Mouse (Mus musculus): ENCODE measurements around the gene Arhgap20. TPM values are rescaled to one million over a fixed set of nuclear protein-coding genes. Genes with fewer than 3 reads are reported as not detected.

Gene Arhgap20
- polyA plus RNA-seq, 1 experiment from 2014 or later, result 1.7 TPM

DNA sequence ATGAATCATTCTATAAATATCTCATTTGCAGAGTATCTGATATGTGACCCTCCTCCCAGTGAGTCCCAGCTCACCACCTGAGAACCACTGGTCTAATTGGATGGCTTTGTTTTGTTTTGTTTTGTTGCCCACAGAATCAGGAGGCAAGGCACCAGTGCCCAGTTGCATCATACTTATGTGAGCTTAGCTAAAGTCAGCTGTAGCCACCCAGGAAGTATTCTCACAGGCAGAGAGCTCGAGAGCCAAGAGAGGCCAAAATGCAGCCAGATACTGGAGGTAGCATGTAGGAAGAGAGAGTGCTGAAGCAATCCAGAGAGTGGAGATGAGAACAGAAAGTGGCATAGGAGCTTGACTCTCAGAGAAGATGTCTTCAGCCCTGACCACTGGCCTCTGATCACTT is 23.3 kb downstream of the Arhgap20 start:
- no peak overlapping the region for H3K4me3 ChIP-seq (ENCODE audit: low read length)
- H3K27ac ChIP-seq (ENCODE audit: low read length), result no peak overlapping the region
- WGBS, result 79% methylated on average over 1 of the region's 1 CpGs
- no peaks in the 10 kb centered on the region for H3K4me1 ChIP-seq (ENCODE audit: control insufficient read depth, insufficient read depth, low read length)
- no peak overlapping the region for H3K9ac ChIP-seq (ENCODE audit: low read depth, low read length)
- H3K9me3 ChIP-seq (ENCODE audit: control insufficient read depth, low read length), result no peaks in the 10 kb centered on the region
- H3K27me3 ChIP-seq (replicated peaks; ENCODE audit: control insufficient read depth, insufficient read depth, low read length), result no peaks in the 10 kb centered on the region
- H3K36me3 ChIP-seq (ENCODE audit: control insufficient read depth, insufficient read depth, low read length), result no peaks in the 10 kb centered on the region
- no peak for ATAC-seq
- no peak overlapping the region for H3K4me2 ChIP-seq (ENCODE audit: low read depth, low read length)

DNA sequence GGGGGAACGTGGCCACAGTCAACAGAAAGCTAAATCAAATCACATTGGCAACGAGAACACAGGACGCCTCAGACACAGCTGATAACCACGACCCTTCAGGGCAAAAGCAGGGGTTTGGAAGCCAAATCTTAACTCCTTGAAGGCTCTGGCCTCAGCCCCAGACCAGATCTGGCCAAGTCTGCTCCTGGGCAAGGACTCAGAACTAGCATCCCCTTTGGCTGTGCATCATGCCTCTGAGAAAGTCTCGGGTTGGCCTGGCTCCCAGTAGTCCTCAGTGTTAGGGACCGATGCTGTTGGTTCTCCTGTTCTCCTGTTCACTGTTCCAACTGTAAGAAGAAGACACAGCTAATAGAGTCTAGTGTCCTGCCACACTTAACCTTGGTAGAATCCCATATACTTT is 30.1 kb downstream of the Arhgap20 start:
- Histone ChIP-seq H3K27me3 (replicated peaks; ENCODE audit: control insufficient read depth, insufficient read depth, low read length) (no peaks in the 10 kb centered on the region), H3K9ac (ENCODE audit: low read depth, low read length) (no peak overlapping the region), H3K4me1 (ENCODE audit: control insufficient read depth, insufficient read depth, low read length) (no peaks in the 10 kb centered on the region), H3K27ac (ENCODE audit: low read length) (no peak overlapping the region), H3K4me3 (ENCODE audit: low read length) (no peak overlapping the region), H3K36me3 (ENCODE audit: control insufficient read depth, insufficient read depth, low read length) (no peaks in the 10 kb centered on the region), H3K9me3 (ENCODE audit: control insufficient read depth, low read length) (no peaks in the 10 kb centered on the region), H3K4me2 (ENCODE audit: low read depth, low read length) (no peak overlapping the region)
- whole genome bisulfite sequencing, result 71% methylated on average over 6 of the region's 6 CpGs
- ATAC-seq, result no peak

DNA sequence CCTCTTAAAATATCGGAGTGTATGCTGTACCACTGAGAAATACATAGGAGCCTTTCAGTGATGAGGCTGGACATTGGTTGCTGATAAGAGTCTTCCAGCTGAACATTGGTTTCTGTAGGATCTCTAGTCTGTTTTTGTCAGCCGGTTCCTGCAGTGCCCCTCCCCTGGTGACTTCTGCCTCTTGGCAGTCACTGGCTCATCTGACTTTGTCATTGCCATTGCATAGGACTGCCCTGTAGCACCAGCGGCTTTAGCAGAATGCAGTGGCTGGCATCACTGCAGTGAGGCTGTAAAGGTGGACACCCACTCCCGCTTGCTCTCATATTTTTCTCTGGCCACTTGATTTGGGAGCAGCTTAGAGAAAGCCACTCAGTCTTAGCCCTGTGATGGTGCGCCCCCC is 33.1 kb downstream of the Arhgap20 start:
- H3K36me3 ChIP-seq (ENCODE audit: control insufficient read depth, insufficient read depth, low read length), result no peaks in the 10 kb centered on the region
- no peak overlapping the region for H3K4me2 ChIP-seq (ENCODE audit: low read depth, low read length)
- no peak overlapping the region for H3K27ac ChIP-seq (ENCODE audit: low read length)
- no peaks in the 10 kb centered on the region for H3K27me3 ChIP-seq (replicated peaks; ENCODE audit: control insufficient read depth, insufficient read depth, low read length)
- 82% methylated on average over 5 of the region's 5 CpGs for WGBS
- no peak for ATAC-seq
- no peak overlapping the region for H3K9ac ChIP-seq (ENCODE audit: low read depth, low read length)
- H3K4me3 ChIP-seq (ENCODE audit: low read length), result no peak overlapping the region
- no peaks in the 10 kb centered on the region for H3K4me1 ChIP-seq (ENCODE audit: control insufficient read depth, insufficient read depth, low read length)
- H3K9me3 ChIP-seq (ENCODE audit: control insufficient read depth, low read length), result no peaks in the 10 kb centered on the region

- Histone ChIP-seq H3K27ac (ENCODE audit: low read length) (no peak overlapping the region), H3K36me3 (ENCODE audit: control insufficient read depth, insufficient read depth, low read length) (no peaks in the 10 kb centered on the region), H3K27me3 (replicated peaks; ENCODE audit: control insufficient read depth, insufficient read depth, low read length) (no peaks in the 10 kb centered on the region), H3K4me3 (ENCODE audit: low read length) (no peak overlapping the region), H3K9ac (ENCODE audit: low read depth, low read length) (no peak overlapping the region), H3K9me3 (ENCODE audit: control insufficient read depth, low read length) (no peaks in the 10 kb centered on the region), H3K4me1 (ENCODE audit: control insufficient read depth, insufficient read depth, low read length) (no peaks in the 10 kb centered on the region), H3K4me2 (ENCODE audit: low read depth, low read length) (no peak overlapping the region)
- ATAC-seq, result no peak
- WGBS, result 82% methylated on average over 9 of the region's 9 CpGs
Observed at GRCm38 (mm10) chr9:51799156-51799555, 34.0 kb downstream of the Arhgap20 start.

DNA sequence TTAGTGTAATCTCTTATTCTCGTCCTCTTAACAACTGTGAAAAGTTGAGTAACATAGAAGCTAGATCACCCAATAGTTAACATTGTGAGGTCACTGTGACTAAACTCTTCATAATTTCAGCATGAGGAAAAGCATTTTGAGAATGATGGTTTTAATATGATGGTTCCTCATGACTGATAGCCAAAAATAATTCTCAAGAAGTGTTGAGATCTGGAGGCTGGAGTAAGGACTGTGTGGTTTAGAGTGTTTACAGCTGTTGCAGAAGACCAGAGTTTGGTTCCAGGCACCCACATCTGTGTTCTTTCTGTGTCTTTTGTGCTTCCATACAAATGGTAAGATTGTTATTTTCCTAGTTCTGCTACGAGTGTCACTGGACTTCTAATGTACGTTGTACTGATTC is 42.1 kb downstream of the Arhgap20 start:
- Histone ChIP-seq H3K4me1 (ENCODE audit: control insufficient read depth, insufficient read depth, low read length) (no peaks in the 10 kb centered on the region), H3K9me3 (ENCODE audit: control insufficient read depth, low read length) (no peaks in the 10 kb centered on the region), H3K27ac (ENCODE audit: low read length) (no peak overlapping the region), H3K4me3 (ENCODE audit: low read length) (no peak overlapping the region), H3K27me3 (replicated peaks; ENCODE audit: control insufficient read depth, insufficient read depth, low read length) (no peaks in the 10 kb centered on the region), H3K4me2 (ENCODE audit: low read depth, low read length) (no peak overlapping the region), H3K36me3 (ENCODE audit: control insufficient read depth, insufficient read depth, low read length) (no peaks in the 10 kb centered on the region), H3K9ac (ENCODE audit: low read depth, low read length) (no peak overlapping the region)
- no peak for ATAC-seq
- WGBS, result 67% methylated on average over 3 of the region's 3 CpGs

DNA sequence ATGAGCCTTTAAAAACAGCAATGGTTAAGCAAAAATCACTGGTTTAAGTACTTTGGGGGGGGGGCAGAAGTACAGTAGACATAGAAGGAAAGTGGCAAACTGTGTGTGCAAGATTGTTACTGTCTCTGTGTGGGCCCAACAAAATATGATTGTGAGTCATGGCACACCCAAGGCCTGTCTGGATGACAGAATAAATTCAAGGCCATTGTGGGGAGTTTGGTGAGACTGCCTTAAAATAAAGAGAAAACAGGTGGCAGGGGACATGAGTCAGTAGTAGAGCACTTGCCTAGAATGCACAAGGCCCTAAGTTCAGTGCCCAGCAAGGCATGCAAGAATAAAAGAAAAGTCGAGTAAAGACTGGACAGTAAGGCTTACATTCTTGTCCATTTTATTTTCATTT is 47.8 kb downstream of the Arhgap20 start:
- H3K4me3 ChIP-seq (ENCODE audit: low read length), result no peak overlapping the region
- no peak overlapping the region for H3K9ac ChIP-seq (ENCODE audit: low read depth, low read length)
- H3K36me3 ChIP-seq (ENCODE audit: control insufficient read depth, insufficient read depth, low read length), result no peaks in the 10 kb centered on the region
- ATAC-seq, result no peak
- no peak overlapping the region for H3K27ac ChIP-seq (ENCODE audit: low read length)
- H3K4me2 ChIP-seq (ENCODE audit: low read depth, low read length), result no peak overlapping the region
- no peaks in the 10 kb centered on the region for H3K9me3 ChIP-seq (ENCODE audit: control insufficient read depth, low read length)
- no peaks in the 10 kb centered on the region for H3K4me1 ChIP-seq (ENCODE audit: control insufficient read depth, insufficient read depth, low read length)
- 88% methylated on average over 1 of the region's 1 CpGs for WGBS
- H3K27me3 ChIP-seq (replicated peaks; ENCODE audit: control insufficient read depth, insufficient read depth, low read length), result no peaks in the 10 kb centered on the region

- no peaks in the 10 kb centered on the region for H3K4me1 ChIP-seq (ENCODE audit: control insufficient read depth, insufficient read depth, low read length)
- no peak for ATAC-seq
- H3K9ac ChIP-seq (ENCODE audit: low read depth, low read length), result no peak overlapping the region
- no peaks in the 10 kb centered on the region for H3K36me3 ChIP-seq (ENCODE audit: control insufficient read depth, insufficient read depth, low read length)
- no peaks in the 10 kb centered on the region for H3K9me3 ChIP-seq (ENCODE audit: control insufficient read depth, low read length)
- no peak overlapping the region for H3K4me2 ChIP-seq (ENCODE audit: low read depth, low read length)
- WGBS, result 88% methylated on average over 7 of the region's 7 CpGs
- no peak overlapping the region for H3K27ac ChIP-seq (ENCODE audit: low read length)
- H3K27me3 ChIP-seq (replicated peaks; ENCODE audit: control insufficient read depth, insufficient read depth, low read length), result no peaks in the 10 kb centered on the region
- no peak overlapping the region for H3K4me3 ChIP-seq (ENCODE audit: low read length)
Observed at GRCm38 (mm10) chr9:51824516-51824915, 59.4 kb downstream of the Arhgap20 start.

GRCm38 (mm10) chr9:51831596-51831995 is 66.5 kb downstream of the Arhgap20 start:
- H3K27me3 ChIP-seq (replicated peaks; ENCODE audit: control insufficient read depth, insufficient read depth, low read length), result no peaks in the 10 kb centered on the region
- ATAC-seq, result no peak
- H3K4me2 ChIP-seq (ENCODE audit: low read depth, low read length), result no peak overlapping the region
- no peaks in the 10 kb centered on the region for H3K9me3 ChIP-seq (ENCODE audit: control insufficient read depth, low read length)
- 79% methylated on average over 11 of the region's 11 CpGs for WGBS
- H3K9ac ChIP-seq (ENCODE audit: low read depth, low read length), result no peak overlapping the region
- no peak overlapping the region for H3K4me3 ChIP-seq (ENCODE audit: low read length)
- no peak overlapping the region for H3K27ac ChIP-seq (ENCODE audit: low read length)
- no peaks in the 10 kb centered on the region for H3K36me3 ChIP-seq (ENCODE audit: control insufficient read depth, insufficient read depth, low read length)
- H3K4me1 ChIP-seq (ENCODE audit: control insufficient read depth, insufficient read depth, low read length), result no peaks in the 10 kb centered on the region

- Histone ChIP-seq H3K4me2 (ENCODE audit: low read depth, low read length) (no peak overlapping the region), H3K27me3 (replicated peaks; ENCODE audit: control insufficient read depth, insufficient read depth, low read length) (no peaks in the 10 kb centered on the region), H3K4me3 (ENCODE audit: low read length) (no peak overlapping the region), H3K9ac (ENCODE audit: low read depth, low read length) (no peak overlapping the region), H3K36me3 (ENCODE audit: control insufficient read depth, insufficient read depth, low read length) (no peaks in the 10 kb centered on the region), H3K27ac (ENCODE audit: low read length) (no peak overlapping the region), H3K4me1 (ENCODE audit: control insufficient read depth, insufficient read depth, low read length) (no peaks in the 10 kb centered on the region), H3K9me3 (ENCODE audit: control insufficient read depth, low read length) (no peaks in the 10 kb centered on the region)
- no peak for ATAC-seq
- 46% methylated on average over 5 of the region's 5 CpGs for WGBS
Observed at GRCm38 (mm10) chr9:51832368-51832767, 67.2 kb downstream of the Arhgap20 start.

DNA sequence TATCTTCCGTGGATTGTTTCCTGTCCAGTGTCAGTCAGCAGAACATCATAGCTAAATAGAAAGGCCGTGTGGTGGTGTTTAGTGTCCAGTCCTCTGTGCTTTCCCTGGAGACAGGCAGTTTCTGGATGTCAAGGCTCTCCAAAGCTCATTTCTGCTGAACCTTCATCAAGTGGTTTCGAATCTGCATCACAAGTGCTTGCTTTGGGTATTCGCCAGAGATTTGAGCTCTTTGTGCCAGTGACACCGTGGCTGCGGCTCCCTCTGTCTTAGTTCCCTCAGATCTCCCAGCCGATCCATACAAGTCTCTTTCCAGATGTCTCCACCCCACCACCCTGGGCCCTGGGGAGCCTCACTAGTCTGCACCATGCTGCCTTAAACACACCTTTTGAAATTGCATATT is 72.6 kb downstream of the Arhgap20 start:
- H3K27ac ChIP-seq (ENCODE audit: low read length), result no peak overlapping the region
- WGBS, result 76% methylated on average over 7 of the region's 7 CpGs
- ATAC-seq, result no peak

More for the DNA sequence above, 72.6 kb downstream of the Arhgap20 start:
- Histone ChIP-seq H3K9me3 (ENCODE audit: control insufficient read depth, low read length) (no peaks in the 10 kb centered on the region), H3K4me2 (ENCODE audit: low read depth, low read length) (no peak overlapping the region), H3K9ac (ENCODE audit: low read depth, low read length) (no peak overlapping the region), H3K36me3 (ENCODE audit: control insufficient read depth, insufficient read depth, low read length) (no peaks in the 10 kb centered on the region), H3K4me1 (ENCODE audit: control insufficient read depth, insufficient read depth, low read length) (no peaks in the 10 kb centered on the region), H3K4me3 (ENCODE audit: low read length) (no peak overlapping the region), H3K27me3 (replicated peaks; ENCODE audit: control insufficient read depth, insufficient read depth, low read length) (no peaks in the 10 kb centered on the region)

Measured in intestine, embryonic 16.5 days (tissue).